Mouse (Mus musculus) cerebellum, adult 2 months (tissue): ENCODE data around the gene Cacna1i.

Source experiments
- CTCF ChIP-seq: fragments of 200-500 bp; IDR thresholded peaks from 2 replicates; pipeline ENCODE4 v1.5.1; 2011; ENCODE audit warnings: low read depth, mild to moderate bottlenecking, control low read depth, low read length, moderate library complexity, borderline replicate concordance; ENCODE audit not compliant: insufficient read depth
- POLR2A ChIP-seq: fragments of 200-500 bp; IDR thresholded peaks from 2 replicates; pipeline ENCODE4 v1.6.1; 2011; ENCODE audit warnings: low read length, control low read depth, borderline replicate concordance; ENCODE audit not compliant: insufficient read depth

- TF ChIP-seq CTCF (no peak), POLR2A (no peak)
Measured at GRCm38 (mm10) chr15:80407873-80408272, 120.8 kb downstream of the Cacna1i start.
